Mouse (Mus musculus) lung, embryonic 14.5 days (tissue): Measurements from ENCODE around the gene Uqcrc1. TPM values are rescaled to one million over a fixed set of nuclear protein-coding genes. Genes with fewer than 3 reads are reported as not detected.

Source experiments
- ATAC-seq: fragments of 200-750 bp; cut with Nextera tagmentation; 2 replicates; pipeline ENCODE4 v1.8.0; 2017; ENCODE audit warnings: mild to moderate bottlenecking, moderate TSS enrichment, moderate library complexity; ENCODE audit not compliant: insufficient read depth
- DNase-seq: peaks from one replicate; pipeline ENCODE4 v3.0.0-alpha.2; 2015
- H3K27ac ChIP-seq: fragments of 300-500 bp; sonication (generic); 2 replicates; pipeline ENCODE4 v1.5.1; 2014; ENCODE audit warnings: low read depth, mild to moderate bottlenecking, moderate library complexity
- H3K27me3 ChIP-seq: fragments of 300-500 bp; sonication (generic); 2 replicates; pipeline ENCODE4 v1.6.1; 2014; ENCODE audit warnings: low read length, control low read depth; ENCODE audit not compliant: insufficient read depth
- H3K36me3 ChIP-seq: fragments of 300-500 bp; sonication (generic); 2 replicates; pipeline ENCODE4 v1.6.1; 2014; ENCODE audit warnings: control low read depth; ENCODE audit not compliant: insufficient read depth
- H3K4me1 ChIP-seq: fragments of 300-500 bp; sonication (generic); 2 replicates; pipeline ENCODE4 v1.6.1; 2014; ENCODE audit warnings: antibody characterized with exemption, control low read depth; ENCODE audit not compliant: insufficient read depth
- H3K4me2 ChIP-seq: fragments of 300-500 bp; sonication (generic); 2 replicates; pipeline ENCODE4 v1.6.1; 2014; ENCODE audit warnings: mild to moderate bottlenecking
- H3K4me3 ChIP-seq: fragments of 300-500 bp; sonication (generic); 2 replicates; pipeline ENCODE4 v1.5.1; 2014; ENCODE audit warnings: low read depth, low read length
- H3K9ac ChIP-seq: fragments of 300-500 bp; sonication (generic); 2 replicates; pipeline ENCODE4 v1.6.1; 2014
- H3K9me3 ChIP-seq: fragments of 300-500 bp; sonication (generic); 2 replicates; pipeline ENCODE4 v1.6.1; 2016; ENCODE audit warnings: low read depth, low read length, control low read depth
- CTCF ChIP-seq: IDR thresholded peaks from 2 replicates; pipeline ENCODE4 v1.5.1; 2016; ENCODE audit warnings: antibody characterized with exemption, low read depth
- WGBS: fragments of 180-500 bp; shearing (Covaris S2); extraction: QIAGEN DNeasy Blood & Tissue Kit; methylation state at CpG from one replicate; pipeline ENCODE4 v1.1.7; 2014; 5-methylcytosine and 5-hydroxymethylcytosine counted together
- polyA plus RNA-seq: library from polyadenylated mRNA; unstranded; fragments of >200 nt; fragmentation: Nextera tagmentation; extraction: Ambion mirVana; gene quantifications from 2 replicates; pipeline ENCODE4 v1.2.1, GENCODE M21; 2014

Uqcrc1 gene
- polyA plus RNA-seq, 1 experiment from 2014 or later = 454 TPM

GRCm38 (mm10) chr9:108955241-108955640 lies 18.8 kb downstream of the Uqcrc1 start:
- H3K9ac ChIP-seq = no peak overlapping the region
- H3K9me3 ChIP-seq = no peaks in the 10 kb centered on the region
- H3K4me2 ChIP-seq = no peak overlapping the region
- peaks cover 11% of the 10 kb centered on the region; the same call in 1 of the 2 replicates for H3K27me3 ChIP-seq
- ATAC-seq = no peak
- no peak overlapping the region for H3K27ac ChIP-seq
- WGBS = 82% methylated on average over 11 of the region's 11 CpGs
- no peak for DNase-seq
- no peak overlapping the region for H3K4me3 ChIP-seq
- no peak for TF ChIP-seq CTCF
- no peaks in the 10 kb centered on the region for H3K4me1 ChIP-seq
- H3K36me3 ChIP-seq = peaks cover 6% of the 10 kb centered on the region; the same call in 1 of the 2 replicates

GRCm38 (mm10) chr9:108955846-108956245 lies 19.4 kb downstream of the Uqcrc1 start:
- H3K27ac ChIP-seq = no peak overlapping the region
- ATAC-seq (no peak), DNase-seq (no peak)
- H3K4me1 ChIP-seq = no peaks in the 10 kb centered on the region
- no peaks in the 10 kb centered on the region for H3K9me3 ChIP-seq
- 90% methylated on average over 11 of the region's 11 CpGs for WGBS
- TF ChIP-seq CTCF = no peak
- peaks cover 11% of the 10 kb centered on the region; the same call in 1 of the 2 replicates for H3K27me3 ChIP-seq
- H3K4me2 ChIP-seq = no peak overlapping the region
- H3K4me3 ChIP-seq = no peak overlapping the region
- no peak overlapping the region for H3K9ac ChIP-seq
- 0 out of 2 replicates have a peak, but pooled peaks cover under 1% of the 10 kb centered on the region for H3K36me3 ChIP-seq

GRCm38 (mm10) chr9:108963577-108963976 lies 27.1 kb downstream of the Uqcrc1 start:
- no peak for DNase-seq
- TF ChIP-seq CTCF = no peak
- Histone ChIP-seq H3K27ac (no peak overlapping the region), H3K9ac (no peak overlapping the region), H3K36me3 (no peaks in the 10 kb centered on the region), H3K9me3 (no peaks in the 10 kb centered on the region), H3K4me2 (no peak overlapping the region), H3K4me3 (no peak overlapping the region), H3K27me3 (no peaks in the 10 kb centered on the region), H3K4me1 (no peaks in the 10 kb centered on the region)
- no peak for ATAC-seq
- WGBS = 58% methylated on average over 3 of the region's 3 CpGs

GRCm38 (mm10) chr9:108964338-108964737 lies 27.9 kb downstream of the Uqcrc1 start:
- no peak overlapping the region for H3K4me3 ChIP-seq
- H3K9ac ChIP-seq = no peak overlapping the region
- H3K4me2 ChIP-seq = no peak overlapping the region
- no peak overlapping the region for H3K27ac ChIP-seq
- H3K4me1 ChIP-seq = no peaks in the 10 kb centered on the region
- no peaks in the 10 kb centered on the region for H3K36me3 ChIP-seq
- ATAC-seq (no peak), DNase-seq (no peak)
- H3K9me3 ChIP-seq = no peaks in the 10 kb centered on the region
- no peak for TF ChIP-seq CTCF
- 76% methylated on average over 6 of the region's 6 CpGs for WGBS
- H3K27me3 ChIP-seq = no peaks in the 10 kb centered on the region

- 77% methylated on average over 8 of the region's 8 CpGs for WGBS
- H3K9me3 ChIP-seq = no peaks in the 10 kb centered on the region
- H3K36me3 ChIP-seq = no peaks in the 10 kb centered on the region
- DNase-seq (no peak), ATAC-seq (no peak)
- no peak overlapping the region for H3K4me2 ChIP-seq
- no peaks in the 10 kb centered on the region for H3K4me1 ChIP-seq
- H3K27ac ChIP-seq = no peak overlapping the region
- no peak for TF ChIP-seq CTCF
- H3K27me3 ChIP-seq = no peaks in the 10 kb centered on the region
- H3K9ac ChIP-seq = no peak overlapping the region
- no peak overlapping the region for H3K4me3 ChIP-seq
Measured at GRCm38 (mm10) chr9:108970623-108971022, 34.2 kb downstream of the Uqcrc1 start.

GRCm38 (mm10) chr9:108976483-108976882 lies 40.0 kb downstream of the Uqcrc1 start:
- no peak for TF ChIP-seq CTCF
- no peak overlapping the region for H3K27ac ChIP-seq
- no peaks in the 10 kb centered on the region for H3K4me1 ChIP-seq
- H3K9me3 ChIP-seq = no peaks in the 10 kb centered on the region
- 75% methylated on average over 9 of the region's 9 CpGs for WGBS
- no peak overlapping the region for H3K9ac ChIP-seq
- no peaks in the 10 kb centered on the region for H3K36me3 ChIP-seq
- no peak for ATAC-seq
- H3K27me3 ChIP-seq = no peaks in the 10 kb centered on the region
- no peak for DNase-seq
- H3K4me2 ChIP-seq = no peak overlapping the region
- no peak overlapping the region for H3K4me3 ChIP-seq

- Histone ChIP-seq H3K9me3 (no peaks in the 10 kb centered on the region), H3K36me3 (no peaks in the 10 kb centered on the region), H3K9ac (no peak overlapping the region), H3K4me3 (no peak overlapping the region), H3K27me3 (no peaks in the 10 kb centered on the region), H3K4me2 (no peak overlapping the region), H3K27ac (no peak overlapping the region), H3K4me1 (no peaks in the 10 kb centered on the region)
- WGBS = 71% methylated on average over 7 of the region's 7 CpGs
- no peak for DNase-seq
- ATAC-seq = no peak
- no peak for TF ChIP-seq CTCF
Measured at GRCm38 (mm10) chr9:108977966-108978365, 41.5 kb downstream of the Uqcrc1 start.

- DNase-seq (no peak), ATAC-seq (no peak)
- 69% methylated on average over 8 of the region's 8 CpGs for WGBS
- Histone ChIP-seq H3K36me3 (no peaks in the 10 kb centered on the region), H3K27me3 (no peaks in the 10 kb centered on the region), H3K27ac (no peak overlapping the region), H3K4me3 (no peak overlapping the region), H3K9ac (no peak overlapping the region), H3K9me3 (no peaks in the 10 kb centered on the region), H3K4me1 (no peaks in the 10 kb centered on the region), H3K4me2 (no peak overlapping the region)
- no peak for TF ChIP-seq CTCF
Measured at GRCm38 (mm10) chr9:108982498-108982897, 46.1 kb downstream of the Uqcrc1 start.
